Mouse (Mus musculus): ENCODE results near the gene Amd1.

Amd1 gene

GRCm38 (mm10) chr10:40316841-40317585 is 15.0 kb upstream of the Amd1 start:
- TF ChIP-seq GATA4 (IDR thresholded peaks at IDR 0.05; ENCODE audit: insufficient replicate concordance, low read length) = no peak

- TF ChIP-seq GATA4 (IDR thresholded peaks at IDR 0.05; ENCODE audit: insufficient replicate concordance, low read length) = no peak
These were observed 10.8 kb upstream of the Amd1 start for GRCm38 (mm10) chr10:40312781-40313180.

GRCm38 (mm10) chr10:40309884-40310635 is 8.1 kb upstream of the Amd1 start:
- no peak for TF ChIP-seq GATA4 (IDR thresholded peaks at IDR 0.05; ENCODE audit: insufficient replicate concordance, low read length)

GRCm38 (mm10) chr10:40307826-40308583 is 6.0 kb upstream of the Amd1 start:
- TF ChIP-seq GATA4 (IDR thresholded peaks at IDR 0.05; ENCODE audit: insufficient replicate concordance, low read length) = no peak

- no peak for TF ChIP-seq GATA4 (IDR thresholded peaks at IDR 0.05; ENCODE audit: insufficient replicate concordance, low read length)
These were observed 4.0 kb upstream of the Amd1 start for GRCm38 (mm10) chr10:40305989-40306388.

GRCm38 (mm10) chr10:40300648-40301171 is 1.3 kb downstream of the Amd1 start:
- TF ChIP-seq GATA4 (IDR thresholded peaks at IDR 0.05; ENCODE audit: insufficient replicate concordance, low read length) = no peak

- no peak for TF ChIP-seq GATA4 (IDR thresholded peaks at IDR 0.05; ENCODE audit: insufficient replicate concordance, low read length)
These were observed 9.3 kb downstream of the Amd1 start for GRCm38 (mm10) chr10:40292640-40293039.

GRCm38 (mm10) chr10:40286767-40287166 is 15.2 kb downstream of the Amd1 start:
- TF ChIP-seq GATA4 (IDR thresholded peaks at IDR 0.05; ENCODE audit: insufficient replicate concordance, low read length) = no peak

- TF ChIP-seq GATA4 (IDR thresholded peaks at IDR 0.05; ENCODE audit: insufficient replicate concordance, low read length) = no peak
These were observed 16.4 kb downstream of the Amd1 start for GRCm38 (mm10) chr10:40285571-40285970.

GRCm38 (mm10) chr10:40284997-40285396 is 17.0 kb downstream of the Amd1 start:
- no peak for TF ChIP-seq GATA4 (IDR thresholded peaks at IDR 0.05; ENCODE audit: insufficient replicate concordance, low read length)

- no peak for TF ChIP-seq GATA4 (IDR thresholded peaks at IDR 0.05; ENCODE audit: insufficient replicate concordance, low read length)
These were observed 17.7 kb downstream of the Amd1 start for GRCm38 (mm10) chr10:40284179-40284831.

GRCm38 (mm10) chr10:40283636-40284035 is 18.4 kb downstream of the Amd1 start:
- no peak for TF ChIP-seq GATA4 (IDR thresholded peaks at IDR 0.05; ENCODE audit: insufficient replicate concordance, low read length)

- TF ChIP-seq GATA4 (IDR thresholded peaks at IDR 0.05; ENCODE audit: insufficient replicate concordance, low read length) = no peak
These were observed 20.4 kb downstream of the Amd1 start for GRCm38 (mm10) chr10:40281565-40281964.

GRCm38 (mm10) chr10:40278317-40278716 is 23.7 kb downstream of the Amd1 start:
- TF ChIP-seq GATA4 (IDR thresholded peaks at IDR 0.05; ENCODE audit: insufficient replicate concordance, low read length) = no peak

- no peak for TF ChIP-seq GATA4 (IDR thresholded peaks at IDR 0.05; ENCODE audit: insufficient replicate concordance, low read length)
These were observed 26.0 kb downstream of the Amd1 start for GRCm38 (mm10) chr10:40275991-40276390.
